Mouse (Mus musculus) left cerebral cortex, postnatal 25 days (tissue): ENCODE results near the gene Slc37a4. TPM values are rescaled to one million over a fixed set of nuclear protein-coding genes. Genes with fewer than 3 reads are reported as not detected.
"Not testable (repeated sequence)": the region's sequence is repeated elsewhere in the genome, so short reads cannot be mapped to it uniquely, and the experiment has no call there.

Experiments
- DNase-seq, 2 experiments: peaks; one replicate each; pipeline ENCODE4 v3.0.0; 2022; ENCODE audit warnings: low spot score in 2 of 2, mixed read lengths in 1 of 2
- intact Hi-C: fragments of 180-260 bp; cut with DNase I; formaldehyde crosslinking; loops from one replicate; pipeline ENCODE4 v1.15.1; 2025
- total RNA-seq, 2 experiments: library from RNA; stranded (reverse); gene quantifications; 2 replicates each; pipeline ENCODE4 v1.2.3; 2021

Slc37a4 gene
- total RNA-seq, 2 experiments from 2014 or later: 27.3 to 29.1 TPM

- DNase-seq: peak in 1 of 2 experiments; percentile 46
- intact Hi-C loops: no loop called here
Observed at GRCm38 (mm10) chr9:44389273-44389672, 7.4 kb upstream of the Slc37a4 start.

- DNase-seq: peak; percentile 52 to 68
- intact Hi-C loops: loop anchor here (5.0 kb wide), 1 partner anchor 264 kb away; no protein-coding TSS in a partner anchor
Observed at GRCm38 (mm10) chr9:44391466-44391865, 5.2 kb upstream of the Slc37a4 start.

GRCm38 (mm10) chr9:44398087-44398486 lies 1.4 kb downstream of the Slc37a4 start:
- DNase-seq: no peak
- intact Hi-C loops: no loop called here

GRCm38 (mm10) chr9:44398551-44398950 lies 1.9 kb downstream of the Slc37a4 start:
- intact Hi-C loops: no loop called here
- no peak for DNase-seq

GRCm38 (mm10) chr9:44399114-44399794 lies 2.6 kb downstream of the Slc37a4 start:
- intact Hi-C loops: no loop called here

GRCm38 (mm10) chr9:44399795-44400114 lies 3.1 kb downstream of the Slc37a4 start:
- no peak for DNase-seq
- intact Hi-C loops: no loop called here

More at GRCm38 (mm10) chr9:44399114-44399794, 2.6 kb downstream of the Slc37a4 start:
- DNase-seq: no peak

GRCm38 (mm10) chr9:44401081-44401480 lies 4.4 kb downstream of the Slc37a4 start:
- intact Hi-C loops: no loop called here
- DNase-seq: no peak

GRCm38 (mm10) chr9:44405011-44405410 lies 8.4 kb downstream of the Slc37a4 start:
- DNase-seq: no peak
- intact Hi-C loops: no loop called here

GRCm38 (mm10) chr9:44406906-44407751 lies 10.5 kb downstream of the Slc37a4 start, which contains the start of the genes Rps25 and Trappc4:
Gene Rps25, plus strand, starts transcription at chr9:44407139.
Gene Trappc4, minus strand, starts transcription at chr9:44407600.
- intact Hi-C loops: no loop called here
- DNase-seq: peak; percentile 91 to 95

- intact Hi-C loops: no loop called here
- no peak for DNase-seq
Observed at GRCm38 (mm10) chr9:44407752-44408097, 11.1 kb downstream of the Slc37a4 start.

- DNase-seq, intact Hi-C loops: not testable (repeated sequence)
Observed at GRCm38 (mm10) chr9:44408693-44409092, 12.0 kb downstream of the Slc37a4 start.

- DNase-seq: no peak
- intact Hi-C loops: no loop called here
Observed at GRCm38 (mm10) chr9:44410647-44411336, 14.1 kb downstream of the Slc37a4 start.

GRCm38 (mm10) chr9:44411601-44412130 lies 15.0 kb downstream of the Slc37a4 start:
- intact Hi-C loops: no loop called here
- no peak for DNase-seq

- no peak for DNase-seq
- intact Hi-C loops: no loop called here
Observed at GRCm38 (mm10) chr9:44412306-44412705, 15.7 kb downstream of the Slc37a4 start.

GRCm38 (mm10) chr9:44412781-44413180 lies 16.1 kb downstream of the Slc37a4 start:
- intact Hi-C loops: no loop called here
- no peak for DNase-seq

GRCm38 (mm10) chr9:44417156-44417891 lies 20.7 kb downstream of the Slc37a4 start:
- no peak for DNase-seq
- intact Hi-C loops: no loop called here

- intact Hi-C loops: no loop called here
- peak; percentile 95 to 97 for DNase-seq
Observed at GRCm38 (mm10) chr9:44417892-44418363, 21.3 kb downstream of the Slc37a4 start.

- intact Hi-C loops: no loop called here
- DNase-seq: no peak
Observed at GRCm38 (mm10) chr9:44418519-44419385, 22.1 kb downstream of the Slc37a4 start, which contains the start of gene Ccdc84. Gene Ccdc84, minus strand, starts transcription at chr9:44418569.
